In the genomic region with DNA sequence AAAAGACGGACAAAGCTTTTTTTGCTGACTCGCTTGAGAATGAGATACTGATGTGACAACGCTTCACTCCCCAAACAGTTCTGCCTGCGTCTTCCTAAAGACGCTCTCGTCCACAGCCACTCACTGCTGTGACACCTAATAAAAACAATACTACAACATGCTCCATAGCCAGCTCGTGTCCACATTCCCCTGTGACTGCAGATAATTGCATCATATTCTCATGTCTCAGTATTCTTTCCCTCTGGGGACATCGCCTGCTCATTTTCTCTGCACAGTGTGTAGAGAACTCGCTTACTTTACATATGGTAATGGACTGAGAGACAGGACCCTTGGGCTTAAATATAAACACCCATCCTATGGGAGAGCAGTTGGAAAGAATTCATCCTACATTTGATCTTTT, we compare ENCODE assay signal across 22 mouse cellular contexts.
"Had no signal": no experiment of that assay in that cellular context is flagged by ENCODE, and none has a peak within 500 bp of the region (broad histone marks: within the 10 kb centered on the region; RNA-seq: fewer than 3 reads in every experiment).

No protein-coding gene starts in this region.

- H3K27me3 ChIP-seq: limb, embryonic 12.5 days; limb, embryonic 15.5 days; neural tube, embryonic 12.5 days; neural tube, embryonic 15.5 days had no signal

- ATAC-seq: inflammation-experienced regulatory T-cells, adult 6 months; intestine, embryonic 16.5 days; liver, postnatal 0 days had no signal

- H3K27ac ChIP-seq: limb, embryonic 12.5 days; limb, embryonic 15.5 days; liver, embryonic 14.5 days; neural tube, embryonic 12.5 days; neural tube, embryonic 15.5 days; stomach, postnatal 0 days had no signal

- H3K9ac ChIP-seq: limb, embryonic 12.5 days; limb, embryonic 15.5 days; liver, embryonic 14.5 days; liver, postnatal 0 days; neural tube, embryonic 12.5 days; neural tube, embryonic 15.5 days had no signal

- DNase-seq: kidney, adult 18-20 months; kidney, adult 9 months; kidney, postnatal 14 days; kidney, postnatal 4 days; left cerebral cortex, postnatal 4 days; liver, postnatal 0 days; lung, postnatal 4 days; right cerebral cortex, adult 18-20 months; right cerebral cortex, postnatal 14 days; right cerebral cortex, postnatal 4 days; thymus, adult 2 months; thymus, postnatal 14 days; thymus, postnatal 4 days had no signal

- H3K9me3 ChIP-seq: limb, embryonic 12.5 days; limb, embryonic 15.5 days; neural tube, embryonic 12.5 days; neural tube, embryonic 15.5 days had no signal

- H3K36me3 ChIP-seq: limb, embryonic 12.5 days; limb, embryonic 15.5 days; neural tube, embryonic 15.5 days had no signal

- H3K4me1 ChIP-seq: neural tube, embryonic 12.5 days had no signal

- H3K4me3 ChIP-seq: limb, embryonic 12.5 days; limb, embryonic 15.5 days; neural tube, embryonic 12.5 days; neural tube, embryonic 15.5 days had no signal

- H3K4me2 ChIP-seq: limb, embryonic 12.5 days; limb, embryonic 15.5 days; liver, embryonic 11.5 days; neural tube, embryonic 12.5 days; neural tube, embryonic 15.5 days had no signal
